Mouse (Mus musculus): ENCODE data around the gene Gsg1l.

GRCm38 (mm10) chr7:126066777-126067176, 15.4 kb downstream of the Gsg1l start:
- no peak for TF ChIP-seq CTCF (IDR thresholded peaks at IDR 0.05; ENCODE audit: low read depth)
- TF ChIP-seq EP300 (IDR thresholded peaks at IDR 0.05; ENCODE audit: low read depth): no peak
